Mouse (Mus musculus) liver, embryonic 14.5 days (tissue): ENCODE measurements around the gene Shoc2.

Source experiments
- CTCF ChIP-seq: IDR thresholded peaks from 2 replicates; pipeline ENCODE4 v1.5.1; 2016; ENCODE audit warnings: antibody characterized with exemption, low read depth, control low read depth
- EP300 ChIP-seq: IDR thresholded peaks from 2 replicates; pipeline ENCODE4 v1.6.1; 2016; ENCODE audit warnings: antibody characterized with exemption, low read depth

GRCm38 (mm10) chr19:54045412-54045811, 101.3 kb downstream of the Shoc2 start:
- TF ChIP-seq CTCF (no peak), EP300 (no peak)
